Mouse (Mus musculus): ENCODE results near the gene Znrd1. TPM values are rescaled to one million over a fixed set of nuclear protein-coding genes. Genes with fewer than 3 reads are reported as not detected.

Gene Znrd1
- polyA plus RNA-seq, 2 experiments, result 73.7 to 103 TPM

- Histone ChIP-seq H3K4me3 (replicated peaks; ENCODE audit: low read length) (no peak overlapping the region), H3K27ac (replicated peaks; ENCODE audit: low read depth, low read length) (no peak overlapping the region), H3K4me1 (ENCODE audit: control insufficient read depth, insufficient read depth, low read length) (no peaks in the 10 kb centered on the region), H3K4me2 (replicated peaks; ENCODE audit: low read depth, low read length, severe bottlenecking) (no peak overlapping the region), H3K36me3 (ENCODE audit: control insufficient read depth, insufficient read depth, low read length) (no peaks in the 10 kb centered on the region), H3K27me3 (ENCODE audit: control insufficient read depth, insufficient read depth, low read length) (no peaks in the 10 kb centered on the region), H3K9me3 (ENCODE audit: control insufficient read depth, low read length) (no peaks in the 10 kb centered on the region), H3K9ac (ENCODE audit: low read depth, low read length, severe bottlenecking) (no peak overlapping the region)
- WGBS, result 69% methylated on average over 6 of the region's 6 CpGs
- ATAC-seq (ENCODE audit: low FRiP score, low read depth) (no peak), DNase-seq (ENCODE audit: low spot score) (no peak)
- TF ChIP-seq POLR2A (IDR thresholded peaks at IDR 0.05; ENCODE audit: borderline replicate concordance, extremely low read depth, insufficient read depth, insufficient read length), result no peak
Observed at GRCm38 (mm10) chr17:36930233-36930632, 28.1 kb downstream of the Znrd1 start.

- no peak for DNase-seq (ENCODE audit: low spot score)
- no peak overlapping the region for H3K4me2 ChIP-seq (replicated peaks; ENCODE audit: low read depth, low read length, severe bottlenecking)
- no peak overlapping the region for H3K27ac ChIP-seq (replicated peaks; ENCODE audit: low read depth, low read length)
- no peak for ATAC-seq (ENCODE audit: low FRiP score, low read depth)
- H3K4me1 ChIP-seq (ENCODE audit: control insufficient read depth, insufficient read depth, low read length), result no peaks in the 10 kb centered on the region
- no peak overlapping the region for H3K4me3 ChIP-seq (replicated peaks; ENCODE audit: low read length)
- H3K36me3 ChIP-seq (ENCODE audit: control insufficient read depth, insufficient read depth, low read length), result no peaks in the 10 kb centered on the region
- H3K9me3 ChIP-seq (ENCODE audit: control insufficient read depth, low read length), result no peaks in the 10 kb centered on the region
- H3K27me3 ChIP-seq (ENCODE audit: control insufficient read depth, insufficient read depth, low read length), result no peaks in the 10 kb centered on the region
- no peak overlapping the region for H3K9ac ChIP-seq (ENCODE audit: low read depth, low read length, severe bottlenecking)
- 71% methylated on average over 12 of the region's 12 CpGs for WGBS
- TF ChIP-seq POLR2A (IDR thresholded peaks at IDR 0.05; ENCODE audit: borderline replicate concordance, extremely low read depth, insufficient read depth, insufficient read length), result no peak
Observed at GRCm38 (mm10) chr17:36929236-36929932, 29.0 kb downstream of the Znrd1 start.

GRCm38 (mm10) chr17:36927496-36928120 is 30.8 kb downstream of the Znrd1 start:
- Histone ChIP-seq H3K4me1 (ENCODE audit: control insufficient read depth, insufficient read depth, low read length) (no peaks in the 10 kb centered on the region), H3K36me3 (ENCODE audit: control insufficient read depth, insufficient read depth, low read length) (no peaks in the 10 kb centered on the region), H3K27me3 (ENCODE audit: control insufficient read depth, insufficient read depth, low read length) (no peaks in the 10 kb centered on the region), H3K4me2 (replicated peaks; ENCODE audit: low read depth, low read length, severe bottlenecking) (no peak overlapping the region), H3K9ac (ENCODE audit: low read depth, low read length, severe bottlenecking) (no peak overlapping the region), H3K9me3 (ENCODE audit: control insufficient read depth, low read length) (no peaks in the 10 kb centered on the region), H3K4me3 (replicated peaks; ENCODE audit: low read length) (no peak overlapping the region), H3K27ac (replicated peaks; ENCODE audit: low read depth, low read length) (no peak overlapping the region)
- no peak for TF ChIP-seq POLR2A (IDR thresholded peaks at IDR 0.05; ENCODE audit: borderline replicate concordance, extremely low read depth, insufficient read depth, insufficient read length)
- ATAC-seq (ENCODE audit: low FRiP score, low read depth) (no peak), DNase-seq (ENCODE audit: low spot score) (no peak)
- 58% methylated on average over 10 of the region's 10 CpGs for WGBS

- Histone ChIP-seq H3K4me2 (replicated peaks; ENCODE audit: low read depth, low read length, severe bottlenecking) (no peak overlapping the region), H3K27me3 (ENCODE audit: control insufficient read depth, insufficient read depth, low read length) (no peaks in the 10 kb centered on the region), H3K9ac (ENCODE audit: low read depth, low read length, severe bottlenecking) (no peak overlapping the region), H3K27ac (replicated peaks; ENCODE audit: low read depth, low read length) (no peak overlapping the region), H3K36me3 (ENCODE audit: control insufficient read depth, insufficient read depth, low read length) (no peaks in the 10 kb centered on the region), H3K4me1 (ENCODE audit: control insufficient read depth, insufficient read depth, low read length) (no peaks in the 10 kb centered on the region), H3K9me3 (ENCODE audit: control insufficient read depth, low read length) (no peaks in the 10 kb centered on the region), H3K4me3 (replicated peaks; ENCODE audit: low read length) (no peak overlapping the region)
- no peak for TF ChIP-seq POLR2A (IDR thresholded peaks at IDR 0.05; ENCODE audit: borderline replicate concordance, extremely low read depth, insufficient read depth, insufficient read length)
- no peak for DNase-seq (ENCODE audit: low spot score)
- no peak for ATAC-seq (ENCODE audit: low FRiP score, low read depth)
- WGBS, result 62% methylated on average over 4 of the region's 4 CpGs
Observed at GRCm38 (mm10) chr17:36923491-36923890, 34.9 kb downstream of the Znrd1 start.

- no peak overlapping the region for H3K9ac ChIP-seq (ENCODE audit: low read depth, low read length, severe bottlenecking)
- no peaks in the 10 kb centered on the region for H3K9me3 ChIP-seq (ENCODE audit: control insufficient read depth, low read length)
- DNase-seq (ENCODE audit: low spot score) (no peak), ATAC-seq (ENCODE audit: low FRiP score, low read depth) (no peak)
- H3K4me3 ChIP-seq (replicated peaks; ENCODE audit: low read length), result no peak overlapping the region
- no peaks in the 10 kb centered on the region for H3K36me3 ChIP-seq (ENCODE audit: control insufficient read depth, insufficient read depth, low read length)
- TF ChIP-seq POLR2A (IDR thresholded peaks at IDR 0.05; ENCODE audit: borderline replicate concordance, extremely low read depth, insufficient read depth, insufficient read length), result no peak
- no peak overlapping the region for H3K4me2 ChIP-seq (replicated peaks; ENCODE audit: low read depth, low read length, severe bottlenecking)
- WGBS, result 82% methylated on average over 4 of the region's 4 CpGs
- no peaks in the 10 kb centered on the region for H3K27me3 ChIP-seq (ENCODE audit: control insufficient read depth, insufficient read depth, low read length)
- no peak overlapping the region for H3K27ac ChIP-seq (replicated peaks; ENCODE audit: low read depth, low read length)
- no peaks in the 10 kb centered on the region for H3K4me1 ChIP-seq (ENCODE audit: control insufficient read depth, insufficient read depth, low read length)
Observed at GRCm38 (mm10) chr17:36922715-36923114, 35.6 kb downstream of the Znrd1 start.
